Mouse (Mus musculus): ENCODE measurements at regions not wholly inside any gene's neighbourhood (a gene's known extent, or its start where the extent isn't known, plus 50 kb on each side); places are given as distances from the start of the nearest gene placed in this dataset.

GRCm38 (mm10) chr12:12546372-12547031 lies 284.6 kb downstream of the Fam49a start:
- TF ChIP-seq POLR2A (IDR thresholded peaks at IDR 0.05; ENCODE audit: borderline replicate concordance, insufficient read depth, low read length) (no peak), CTCF (IDR thresholded peaks at IDR 0.05; ENCODE audit: borderline replicate concordance, insufficient read depth, low read depth, low read length) (no peak)

Measured in cerebellum, adult 2 months (tissue).